Mouse (Mus musculus): ENCODE results near the gene Fscn1.

The Fscn1 gene

GRCm38 (mm10) chr5:142976516-142976915 is 16.4 kb downstream of the Fscn1 start:
- peak; percentile 60 to 81 for DNase-seq

GRCm38 (mm10) chr5:142982046-142982801 is 22.1 kb downstream of the Fscn1 start:
- DNase-seq: peak; percentile 53 to 76

DNA sequence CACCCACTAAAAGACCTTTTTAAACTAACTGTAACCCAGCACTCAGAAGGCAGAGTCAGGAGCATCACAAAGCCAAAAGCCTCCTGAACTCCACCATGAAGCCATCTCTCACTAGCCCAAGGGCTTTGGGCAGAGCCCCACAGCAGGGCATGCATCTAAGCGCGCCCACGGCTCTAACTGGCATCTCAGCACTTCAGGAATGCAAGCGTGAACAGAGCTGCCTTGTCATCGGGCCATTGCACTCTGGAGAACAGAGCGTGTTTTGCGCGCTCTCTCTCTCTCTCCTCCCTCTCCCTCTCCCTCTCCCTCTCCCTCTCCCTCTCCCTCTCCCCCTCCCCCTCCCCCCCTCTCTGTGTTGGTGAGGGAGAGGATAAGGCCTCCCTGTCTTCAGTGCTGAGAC is 23.0 kb downstream of the Fscn1 start:
- no peak for DNase-seq

DNA sequence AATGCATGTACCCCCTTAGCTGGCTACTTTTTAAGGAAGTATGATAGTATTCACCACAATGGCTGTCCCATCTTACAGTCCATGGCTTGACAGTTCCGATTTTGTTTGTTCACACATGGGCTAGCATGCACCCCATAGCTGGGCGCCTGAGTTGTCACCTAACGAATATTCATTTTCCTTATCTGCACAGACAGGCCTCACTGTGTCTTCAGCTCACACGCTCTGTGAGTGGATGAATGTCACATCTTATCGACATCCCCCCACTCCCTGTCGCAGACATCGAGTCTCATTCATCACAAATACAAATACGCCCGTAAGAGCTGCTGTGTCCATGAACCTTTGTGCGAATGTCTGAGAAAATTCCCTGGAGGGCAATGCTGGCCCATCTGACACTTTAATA is 24.1 kb downstream of the Fscn1 start:
- DNase-seq: no peak

- peak; percentile 26 to 54 for DNase-seq
These were observed 28.4 kb downstream of the Fscn1 start for GRCm38 (mm10) chr5:142988520-142988919.

GRCm38 (mm10) chr5:142989167-142989566 is 29.0 kb downstream of the Fscn1 start:
- no peak for DNase-seq

- no peak for DNase-seq
These were observed 34.6 kb downstream of the Fscn1 start for GRCm38 (mm10) chr5:142994746-142995145.

- DNase-seq: no peak
These were observed 37.4 kb downstream of the Fscn1 start for GRCm38 (mm10) chr5:142997526-142997925.

DNA sequence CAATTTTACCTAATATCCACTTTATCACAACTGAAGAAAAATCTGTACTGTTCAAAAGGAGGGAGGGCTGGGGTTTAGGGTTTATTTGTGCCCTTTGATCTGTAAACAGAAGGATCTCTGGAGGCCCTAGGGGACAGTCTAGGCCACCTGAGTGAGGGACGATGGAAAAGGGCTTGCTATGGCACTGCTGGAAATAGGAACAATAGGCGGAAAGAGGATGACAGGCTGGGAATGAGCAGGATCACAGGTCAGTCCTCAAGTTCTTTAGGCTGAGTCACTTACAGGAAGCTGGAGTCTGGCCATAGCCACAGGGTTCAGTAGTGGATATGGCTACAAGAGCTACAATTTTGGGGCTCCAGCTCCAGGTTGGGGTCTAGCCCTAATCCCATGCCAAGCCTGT is 38.0 kb downstream of the Fscn1 start:
- peak in 1 of 2 experiments; percentile 14 for DNase-seq

DNA sequence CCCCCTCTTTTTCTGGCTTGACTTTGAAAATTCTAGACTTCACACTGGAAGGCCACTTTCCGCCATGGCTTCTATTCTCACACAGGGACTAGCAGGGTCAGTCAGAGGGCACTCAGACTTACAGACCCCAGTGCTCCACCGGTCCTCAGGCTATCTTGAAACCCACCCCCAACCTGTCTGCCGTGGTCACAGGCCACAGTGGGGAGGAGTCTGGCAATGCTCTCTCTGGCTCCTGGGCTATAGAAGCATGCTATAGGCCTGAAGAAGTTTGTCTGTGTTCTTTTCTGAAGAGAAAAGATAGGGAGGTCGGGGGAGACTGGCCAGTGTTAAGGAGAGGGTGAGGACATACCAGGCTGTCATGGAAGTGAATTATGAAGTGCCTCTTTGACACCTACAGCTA is 39.9 kb downstream of the Fscn1 start:
- DNase-seq: no peak

- peak; percentile 34 to 70 for DNase-seq
These were observed 40.7 kb downstream of the Fscn1 start for GRCm38 (mm10) chr5:143000654-143001500.

GRCm38 (mm10) chr5:143009383-143009782 is 49.2 kb downstream of the Fscn1 start:
- no peak for DNase-seq

GRCm38 (mm10) chr5:143017401-143017800 is 57.3 kb downstream of the Fscn1 start:
- DNase-seq: peak; percentile 16 to 37
